Mouse (Mus musculus) neural tube, embryonic 15.5 days (tissue): Measurements from ENCODE around the gene Lrrc75b. TPM values are rescaled to one million over a fixed set of nuclear protein-coding genes. Genes with fewer than 3 reads are reported as not detected.
"Not testable (repeated sequence)": the region's sequence is repeated elsewhere in the genome, so short reads cannot be mapped to it uniquely, and the experiment has no call there.

Experiments used
- ATAC-seq: fragments of 200-750 bp; cut with Nextera tagmentation; 2 replicates; pipeline ENCODE4 v1.8.0; 2017; ENCODE audit warnings: mild to moderate bottlenecking, moderate TSS enrichment, moderate library complexity; ENCODE audit not compliant: low FRiP score
- H3K27ac ChIP-seq: fragments of 300-500 bp; sonication (generic); replicated peaks from 2 replicates; pipeline ENCODE4 v1.5.1; 2015; ENCODE audit warnings: mild to moderate bottlenecking, inconsistent platforms
- H3K27me3 ChIP-seq: fragments of 300-500 bp; sonication (generic); replicated peaks from 2 replicates; pipeline ENCODE4 v1.6.1; 2015; ENCODE audit warnings: inconsistent platforms
- H3K36me3 ChIP-seq: fragments of 300-500 bp; sonication (generic); 2 replicates; pipeline ENCODE4 v1.6.1; 2015; ENCODE audit warnings: inconsistent platforms
- H3K4me1 ChIP-seq: fragments of 300-500 bp; sonication (generic); 2 replicates; pipeline ENCODE4 v1.6.1; 2015; ENCODE audit warnings: inconsistent platforms
- H3K4me2 ChIP-seq: fragments of 300-500 bp; sonication (generic); 2 replicates; pipeline ENCODE4 v1.6.1; 2015; ENCODE audit warnings: inconsistent platforms, mild to moderate bottlenecking, moderate library complexity
- H3K4me3 ChIP-seq: fragments of 300-500 bp; sonication (generic); replicated peaks from 2 replicates; pipeline ENCODE4 v1.5.1; 2015; ENCODE audit warnings: mild to moderate bottlenecking, inconsistent platforms
- H3K9ac ChIP-seq: fragments of 300-500 bp; sonication (generic); replicated peaks from 2 replicates; pipeline ENCODE4 v1.6.1; 2015; ENCODE audit warnings: mild to moderate bottlenecking, inconsistent platforms
- H3K9me3 ChIP-seq: fragments of 300-500 bp; sonication (generic); replicated peaks from 2 replicates; pipeline ENCODE4 v1.6.1; 2016; ENCODE audit warnings: inconsistent platforms
- WGBS: fragments of 180-500 bp; shearing (Covaris S2); methylation state at CpG from one replicate; pipeline ENCODE4 v1.1.7; 2015; ENCODE audit warnings: mixed read lengths; 5-methylcytosine and 5-hydroxymethylcytosine counted together
- polyA plus RNA-seq: library from polyadenylated mRNA; unstranded; fragments of >200 nt; fragmentation: Nextera tagmentation; extraction: Ambion mirVana; gene quantifications from 2 replicates; pipeline ENCODE4 v1.2.1, GENCODE M21; 2015

The Lrrc75b gene
- polyA plus RNA-seq, 1 experiment from 2014 or later, result 36.3 TPM

DNA sequence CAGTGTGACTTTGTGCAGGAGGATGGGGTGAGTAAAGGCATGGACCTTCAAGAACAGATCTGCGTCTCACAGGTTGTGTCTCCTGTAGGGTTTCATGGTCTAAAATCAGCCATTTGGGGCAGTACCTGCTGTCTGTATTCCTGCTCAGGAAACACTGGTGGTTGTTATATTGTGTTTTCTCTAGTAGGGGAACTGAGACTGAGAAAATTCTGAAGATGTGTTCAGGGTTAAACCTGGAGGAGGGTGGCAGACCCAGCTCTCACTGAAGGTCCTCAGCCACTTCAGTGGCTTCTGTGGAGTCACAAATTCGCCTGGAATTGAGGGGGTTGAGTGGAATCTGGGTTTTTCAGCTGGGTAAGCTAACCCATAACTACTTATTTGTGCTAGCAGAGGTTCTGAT is 29.8 kb downstream of the Lrrc75b start:
- H3K9ac ChIP-seq, result no peak overlapping the region
- WGBS, result 92% methylated on average over 2 of the region's 2 CpGs
- H3K4me3 ChIP-seq, result no peak overlapping the region
- H3K27ac ChIP-seq, result no peak overlapping the region
- peaks cover 41% of the 10 kb centered on the region for H3K36me3 ChIP-seq
- H3K4me2 ChIP-seq, result no peak overlapping the region
- H3K27me3 ChIP-seq, result no peaks in the 10 kb centered on the region
- ATAC-seq, result no peak
- H3K9me3 ChIP-seq, result no peaks in the 10 kb centered on the region
- no peaks in the 10 kb centered on the region for H3K4me1 ChIP-seq

- H3K27ac ChIP-seq, H3K9me3 ChIP-seq, H3K4me2 ChIP-seq, H3K27me3 ChIP-seq, H3K4me3 ChIP-seq, ATAC-seq, H3K9ac ChIP-seq: not testable (repeated sequence)
- 86% methylated on average over 9 of the region's 9 CpGs for WGBS
- H3K36me3 ChIP-seq, result peaks cover 50% of the 10 kb centered on the region
- H3K4me1 ChIP-seq, result peaks cover 16% of the 10 kb centered on the region
Observed at GRCm38 (mm10) chr10:75525450-75525849, 34.7 kb downstream of the Lrrc75b start.

- ATAC-seq, result no peak
- peaks cover 34% of the 10 kb centered on the region for H3K4me1 ChIP-seq
Observed at GRCm38 (mm10) chr10:75521643-75522042, 38.5 kb downstream of the Lrrc75b start.

GRCm38 (mm10) chr10:75520581-75520980 is 39.5 kb downstream of the Lrrc75b start:
- Histone ChIP-seq H3K4me2 (no peak overlapping the region), H3K36me3 (peaks cover 58% of the 10 kb centered on the region), H3K27ac (no peak overlapping the region), H3K9me3 (no peaks in the 10 kb centered on the region), H3K4me3 (no peak overlapping the region), H3K9ac (no peak overlapping the region), H3K4me1 (peaks cover 45% of the 10 kb centered on the region), H3K27me3 (no peaks in the 10 kb centered on the region)
- ATAC-seq, result no peak
- 96% methylated on average over 5 of the region's 5 CpGs for WGBS

More at GRCm38 (mm10) chr10:75521643-75522042, 38.5 kb downstream of the Lrrc75b start:
- Histone ChIP-seq H3K27me3 (no peaks in the 10 kb centered on the region), H3K36me3 (peaks cover 64% of the 10 kb centered on the region), H3K9me3 (no peaks in the 10 kb centered on the region), H3K9ac (no peak overlapping the region), H3K4me2 (no peak overlapping the region), H3K4me3 (no peak overlapping the region), H3K27ac (no peak overlapping the region)
- 93% methylated on average over 4 of the region's 4 CpGs for WGBS

- peak; percentile 93 for ATAC-seq
- Histone ChIP-seq H3K36me3 (peaks cover 34% of the 10 kb centered on the region), H3K27me3 (no peaks in the 10 kb centered on the region), H3K9me3 (no peaks in the 10 kb centered on the region), H3K4me3 (peak within 1 kb of the TSS; percentile 91), H3K27ac (peak within 1 kb of the TSS; percentile 99), H3K4me2 (peak within 1 kb of the TSS; percentile 73), H3K9ac (peak within 1 kb of the TSS; percentile 94), H3K4me1 (peaks cover 54% of the 10 kb centered on the region)
- WGBS, result under 1% methylated on average over 20 of the region's 20 CpGs
Observed at GRCm38 (mm10) chr10:75517758-75518143, 42.4 kb downstream of the Lrrc75b start, which contains the start of gene Gucd1. Gene Gucd1 (minus strand): TSS chr10:75517972.

GRCm38 (mm10) chr10:75517073-75517757 is 42.9 kb downstream of the Lrrc75b start, which contains the start of gene Snrpd3:
Gene Snrpd3 (plus strand): TSS chr10:75517551.
- Histone ChIP-seq H3K27me3 (no peaks in the 10 kb centered on the region), H3K9me3 (no peaks in the 10 kb centered on the region), H3K4me3 (peak within 1 kb of the TSS; percentile 91), H3K4me2 (peak within 1 kb of the TSS; percentile 73), H3K9ac (peak within 1 kb of the TSS; percentile 94), H3K27ac (peak within 1 kb of the TSS; percentile 99), H3K36me3 (peaks cover 30% of the 10 kb centered on the region), H3K4me1 (peaks cover 54% of the 10 kb centered on the region)
- 0% methylated on average over 40 of the region's 52 CpGs for WGBS
- peak; percentile 98 for ATAC-seq

GRCm38 (mm10) chr10:75516724-75517072 is 43.4 kb downstream of the Lrrc75b start:
- Histone ChIP-seq H3K27ac (peak overlapping the region; percentile 99), H3K9me3 (no peaks in the 10 kb centered on the region), H3K27me3 (no peaks in the 10 kb centered on the region), H3K36me3 (peaks cover 29% of the 10 kb centered on the region), H3K4me1 (peaks cover 49% of the 10 kb centered on the region), H3K4me2 (peak overlapping the region; percentile 73), H3K4me3 (peak overlapping the region; percentile 91), H3K9ac (peak overlapping the region; percentile 94)
- ATAC-seq, result no peak
- WGBS, result 1% methylated on average over 12 of the region's 12 CpGs

- 31% methylated on average over 8 of the region's 8 CpGs for WGBS
- Histone ChIP-seq H3K4me2 (peak overlapping the region; percentile 73), H3K4me3 (peak overlapping the region; percentile 91), H3K27ac (peak overlapping the region; percentile 99), H3K9ac (peak overlapping the region; percentile 94), H3K27me3 (no peaks in the 10 kb centered on the region), H3K36me3 (peaks cover 29% of the 10 kb centered on the region), H3K9me3 (no peaks in the 10 kb centered on the region), H3K4me1 (peaks cover 45% of the 10 kb centered on the region)
- ATAC-seq, result no peak
Observed at GRCm38 (mm10) chr10:75516038-75516723, 43.9 kb downstream of the Lrrc75b start.

GRCm38 (mm10) chr10:75515216-75516037 is 44.7 kb downstream of the Lrrc75b start:
- Histone ChIP-seq H3K9me3 (no peaks in the 10 kb centered on the region), H3K27me3 (no peaks in the 10 kb centered on the region), H3K27ac (no peak overlapping the region), H3K4me2 (peak overlapping the region; percentile 73), H3K4me3 (0 out of 2 replicates have a peak overlapping the region, but pooled peaks have one; percentile 91), H3K9ac (peak overlapping the region; percentile 94; the same call in 1 of the 2 replicates), H3K4me1 (peaks cover 37% of the 10 kb centered on the region), H3K36me3 (peaks cover 29% of the 10 kb centered on the region)
- no peak for ATAC-seq
- WGBS, result 83% methylated on average over 4 of the region's 4 CpGs

DNA sequence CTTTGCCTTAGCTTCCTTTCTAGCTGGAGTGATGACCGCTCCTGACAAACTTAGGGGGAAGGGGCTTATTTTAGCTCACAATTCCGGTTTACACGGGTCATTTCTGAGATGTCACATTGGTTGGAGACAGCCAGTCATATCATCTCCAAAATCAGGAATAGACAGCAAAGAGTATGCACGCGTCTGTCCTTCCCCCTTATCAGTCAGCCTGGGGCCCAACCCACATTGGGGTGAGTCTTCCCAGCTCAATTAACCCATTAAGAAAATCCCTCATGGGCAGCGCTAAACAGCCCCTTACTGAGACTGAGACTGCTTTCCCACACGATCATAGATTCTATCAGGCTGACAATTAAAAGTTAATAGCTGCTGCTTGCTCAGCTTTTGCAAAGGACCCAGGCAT is 45.8 kb downstream of the Lrrc75b start:
- Histone ChIP-seq H3K27ac (no peak overlapping the region), H3K4me3 (no peak overlapping the region), H3K9ac (no peak overlapping the region), H3K4me2 (no peak overlapping the region), H3K4me1 (peaks cover 30% of the 10 kb centered on the region), H3K9me3 (no peaks in the 10 kb centered on the region), H3K27me3 (no peaks in the 10 kb centered on the region), H3K36me3 (peaks cover 29% of the 10 kb centered on the region)
- ATAC-seq, result no peak
- WGBS, result 77% methylated on average over 7 of the region's 7 CpGs

GRCm38 (mm10) chr10:75513306-75514067 is 46.6 kb downstream of the Lrrc75b start:
- no peak for ATAC-seq

More at GRCm38 (mm10) chr10:75513306-75514067, 46.6 kb downstream of the Lrrc75b start:
- H3K27me3 ChIP-seq, result no peaks in the 10 kb centered on the region
- H3K4me3 ChIP-seq, result no peak overlapping the region
- peaks cover 21% of the 10 kb centered on the region for H3K4me1 ChIP-seq
- peaks cover 35% of the 10 kb centered on the region for H3K36me3 ChIP-seq
- 97% methylated on average over 8 of the region's 8 CpGs for WGBS
- no peaks in the 10 kb centered on the region for H3K9me3 ChIP-seq
- H3K9ac ChIP-seq, result no peak overlapping the region
- H3K4me2 ChIP-seq, result no peak overlapping the region
- no peak overlapping the region for H3K27ac ChIP-seq
